Mouse (Mus musculus) spleen, embryonic (tissue): ENCODE data around the gene Zfp617.
"Not testable (repeated sequence)": the region's sequence is repeated elsewhere in the genome, so short reads cannot be mapped to it uniquely, and the experiment has no call there.

ENCODE experiments used
- CTCF ChIA-PET: fragments of 350-600 bp; sonication (Branson Sonifier 250); formaldehyde crosslinking; loops from one replicate; lab custom pipeline; 2022; lab: Charles Lee

Zfp617 gene

GRCm38 (mm10) chr8:71908309-71909261 is at the start of gene Zfp617, which contains the start of gene Zfp882:
TSS of gene Zfp617 (plus strand) at chr8:71908635.
TSS of gene Zfp882 (plus strand) at chr8:71908608.
- CTCF ChIA-PET: interaction anchor here (0.5 to 0.7 kb wide), 2 partner anchors 14 to 22 kb away, joined by 4 to 5 read pairs; no protein-coding TSS in a partner anchor

- CTCF ChIA-PET: not testable (repeated sequence)
Measured at GRCm38 (mm10) chr8:71861551-71861950, 46.9 kb upstream of the Zfp617 start.

GRCm38 (mm10) chr8:71862038-71862437 is 46.4 kb upstream of the Zfp617 start:
- CTCF ChIA-PET: not testable (repeated sequence)

GRCm38 (mm10) chr8:71881618-71882274 is 26.7 kb upstream of the Zfp617 start, which contains the start of gene Zfp709:
TSS of gene Zfp709 (plus strand) at chr8:71882019.
- CTCF ChIA-PET: no interaction called here

GRCm38 (mm10) chr8:71900666-71901065 is 7.8 kb upstream of the Zfp617 start:
- CTCF ChIA-PET: not testable (repeated sequence)

GRCm38 (mm10) chr8:71903084-71903483 is 5.4 kb upstream of the Zfp617 start:
- CTCF ChIA-PET: not testable (repeated sequence)

GRCm38 (mm10) chr8:71906809-71907208 is 1.6 kb upstream of the Zfp617 start:
- CTCF ChIA-PET: no interaction called here

GRCm38 (mm10) chr8:71907798-71908257 is 607 bp upstream of the Zfp617 start:
- CTCF ChIA-PET: no interaction called here

GRCm38 (mm10) chr8:71912286-71912685 is 3.9 kb downstream of the Zfp617 start:
- CTCF ChIA-PET: no interaction called here

- CTCF ChIA-PET: interaction anchor here (0.6 kb wide), 1 partner anchor 14 kb away, joined by 5 read pairs; the partner anchor contains the start of genes Zfp617 and Zfp882
Measured at GRCm38 (mm10) chr8:71922567-71923401, 14.3 kb downstream of the Zfp617 start.

- CTCF ChIA-PET: no interaction called here
Measured at GRCm38 (mm10) chr8:71925791-71926190, 17.4 kb downstream of the Zfp617 start.

- CTCF ChIA-PET: no interaction called here
Measured at GRCm38 (mm10) chr8:71926551-71926950, 18.1 kb downstream of the Zfp617 start.

- CTCF ChIA-PET: no interaction called here
Measured at GRCm38 (mm10) chr8:71927779-71928178, 19.3 kb downstream of the Zfp617 start.

GRCm38 (mm10) chr8:71938037-71938436 is 29.6 kb downstream of the Zfp617 start:
- CTCF ChIA-PET: not testable (repeated sequence)

GRCm38 (mm10) chr8:71940293-71941208 is 32.1 kb downstream of the Zfp617 start:
- CTCF ChIA-PET: interaction anchor here (0.5 kb wide), 1 partner anchor 17 kb away, joined by 3 read pairs; no protein-coding TSS in a partner anchor

- CTCF ChIA-PET: no interaction called here
Measured at GRCm38 (mm10) chr8:71941776-71942175, 33.3 kb downstream of the Zfp617 start.

- CTCF ChIA-PET: no interaction called here
Measured at GRCm38 (mm10) chr8:71948624-71949023, 40.2 kb downstream of the Zfp617 start.

- CTCF ChIA-PET: interaction anchor here (0.7 to 0.8 kb wide), 2 partner anchors 119 to 752 kb away, joined by 3 read pairs; no protein-coding TSS in a partner anchor
Measured at GRCm38 (mm10) chr8:71950482-71951221, 42.2 kb downstream of the Zfp617 start, which contains the start of gene Zfp961. TSS of gene Zfp961 (plus strand) at chr8:71951038.
